Mouse (Mus musculus) lung, adult 2 months (tissue): ENCODE results near the gene Mri1. TPM values are rescaled to one million over a fixed set of nuclear protein-coding genes. Genes with fewer than 3 reads are reported as not detected.
A peak's percentile ranks its signal among the peaks of the same experiment; 100 is the strongest.

Source experiments
- DNase-seq: peaks from one replicate; pipeline ENCODE4 v3.0.0; 2022
- H3K4me1 ChIP-seq: fragments of 200-500 bp; 2 replicates; pipeline ENCODE4 v1.6.1; 2011; ENCODE audit warnings: low read length; ENCODE audit not compliant: control insufficient read depth, insufficient read depth
- H3K4me3 ChIP-seq: fragments of 200-500 bp; replicated peaks from 2 replicates; pipeline ENCODE3; 2011; ENCODE audit warnings: low read depth, mild to moderate bottlenecking, control low read depth, low read length; ENCODE audit errors: extremely low read depth
- CTCF ChIP-seq: fragments of 200-500 bp; IDR thresholded peaks from 2 replicates; pipeline ENCODE4 v1.5.1; 2011; ENCODE audit warnings: mild to moderate bottlenecking, low read length, control low read depth; ENCODE audit not compliant: insufficient read depth
- POLR2A ChIP-seq: fragments of 200-500 bp; IDR thresholded peaks from 2 replicates; pipeline ENCODE4 v1.6.1; 2011; ENCODE audit warnings: low read depth, mild to moderate bottlenecking, control low read depth, low read length, borderline replicate concordance; ENCODE audit errors: extremely low read depth
- WGBS: fragments of 180-500 bp; shearing (Covaris S2); methylation state at CpG from one replicate; pipeline ENCODE4 v1.1.7; 2018; 5-methylcytosine and 5-hydroxymethylcytosine counted together
- polyA plus RNA-seq: library from polyadenylated mRNA; depleted of rRNA; stranded (reverse); fragments of >200 nt; gene quantifications from 2 replicates; pipeline ENCODE4 v1.2.3, GENCODE M21; 2012

Mri1 gene
- polyA plus RNA-seq, 1 experiment: 66.2 TPM

GRCm38 (mm10) chr8:84222566-84223165 lies 34.5 kb downstream of the Mri1 start:
- 81% methylated on average over 9 of the region's 9 CpGs for WGBS
- no peaks in the 10 kb centered on the region for H3K4me1 ChIP-seq
- DNase-seq: no peak
- H3K4me3 ChIP-seq: no peak overlapping the region
- TF ChIP-seq CTCF: no peak

- 55% methylated on average over 7 of the region's 7 CpGs for WGBS
- no peaks in the 10 kb centered on the region for H3K4me1 ChIP-seq
- no peak for DNase-seq
Measured at GRCm38 (mm10) chr8:84220105-84220504, 37.0 kb downstream of the Mri1 start.

GRCm38 (mm10) chr8:84218143-84218542 lies 39.0 kb downstream of the Mri1 start:
- no peaks in the 10 kb centered on the region for H3K4me1 ChIP-seq
- TF ChIP-seq POLR2A (no peak), CTCF (no peak)
- no peak for DNase-seq
- WGBS: 90% methylated on average over 5 of the region's 5 CpGs
- H3K4me3 ChIP-seq: no peak overlapping the region

More at GRCm38 (mm10) chr8:84220105-84220504, 37.0 kb downstream of the Mri1 start:
- TF ChIP-seq CTCF (no peak), POLR2A (no peak)
- H3K4me3 ChIP-seq: no peak overlapping the region

- no peak for DNase-seq
- no peak overlapping the region for H3K4me3 ChIP-seq
- H3K4me1 ChIP-seq: no peaks in the 10 kb centered on the region
- WGBS: 90% methylated on average over 11 of the region's 11 CpGs
- TF ChIP-seq CTCF: no peak
- TF ChIP-seq POLR2A: no peak
Measured at GRCm38 (mm10) chr8:84217206-84217605, 39.9 kb downstream of the Mri1 start.

- Histone ChIP-seq H3K4me3 (no peak overlapping the region), H3K4me1 (peaks cover 3% of the 10 kb centered on the region; the same call in 1 of the 2 replicates)
- no peak for TF ChIP-seq POLR2A
- no peak for TF ChIP-seq CTCF
- WGBS: 89% methylated on average over 4 of the region's 4 CpGs
- no peak for DNase-seq
Measured at GRCm38 (mm10) chr8:84213277-84213676, 43.8 kb downstream of the Mri1 start.

GRCm38 (mm10) chr8:84211881-84212563 lies 45.1 kb downstream of the Mri1 start:
- DNase-seq: no peak
- TF ChIP-seq CTCF: no peak
- no peak for TF ChIP-seq POLR2A
- Histone ChIP-seq H3K4me3 (no peak overlapping the region), H3K4me1 (peaks cover 14% of the 10 kb centered on the region)
- WGBS: 84% methylated on average over 31 of the region's 31 CpGs

- Histone ChIP-seq H3K4me3 (no peak overlapping the region), H3K4me1 (peaks cover 14% of the 10 kb centered on the region)
- TF ChIP-seq POLR2A (no peak), CTCF (no peak)
- 76% methylated on average over 3 of the region's 3 CpGs for WGBS
- no peak for DNase-seq
Measured at GRCm38 (mm10) chr8:84211202-84211601, 45.9 kb downstream of the Mri1 start.

- peak; percentile 30; the same call in 1 of the 2 replicates for TF ChIP-seq POLR2A
- TF ChIP-seq CTCF: peak; percentile 73
- DNase-seq: peak; percentile 79
- WGBS: 54% methylated on average over 34 of the region's 34 CpGs
- peaks cover 14% of the 10 kb centered on the region for H3K4me1 ChIP-seq
- no peak overlapping the region for H3K4me3 ChIP-seq
Measured at GRCm38 (mm10) chr8:84210167-84210791, 46.8 kb downstream of the Mri1 start.

- DNase-seq: no peak
- H3K4me3 ChIP-seq: no peak overlapping the region
- H3K4me1 ChIP-seq: peaks cover 16% of the 10 kb centered on the region
- 0 out of 2 replicates have a peak, but pooled peaks have one; percentile 5 for TF ChIP-seq POLR2A
- no peak for TF ChIP-seq CTCF
- WGBS: 54% methylated on average over 17 of the region's 17 CpGs
Measured at GRCm38 (mm10) chr8:84208381-84209380, 48.4 kb downstream of the Mri1 start.
